Mouse (Mus musculus) kidney, adult 2 months (tissue): ENCODE results near the gene Esyt2.

Experiments
- CTCF ChIP-seq: fragments of 200-500 bp; conservative IDR thresholded peaks from 2 replicates; pipeline ENCODE4 v1.5.1; 2011; ENCODE audit warnings: low read depth, mild to moderate bottlenecking, control low read depth, low read length, moderate library complexity, mixed read lengths; ENCODE audit not compliant: insufficient read depth, insufficient read length
- POLR2A ChIP-seq: fragments of 200-500 bp; IDR thresholded peaks from one replicate; pipeline ENCODE4 v1.6.1; 2011; ENCODE audit warnings: low read depth, low read length, control low read depth

- no peak for TF ChIP-seq CTCF
- TF ChIP-seq POLR2A: no peak
These were observed 155.1 kb downstream of the Esyt2 start for GRCm38 (mm10) chr12:116436125-116436524.
